Comparison of ENCODE assay signal across 15 mouse cellular contexts in the genomic region with DNA sequence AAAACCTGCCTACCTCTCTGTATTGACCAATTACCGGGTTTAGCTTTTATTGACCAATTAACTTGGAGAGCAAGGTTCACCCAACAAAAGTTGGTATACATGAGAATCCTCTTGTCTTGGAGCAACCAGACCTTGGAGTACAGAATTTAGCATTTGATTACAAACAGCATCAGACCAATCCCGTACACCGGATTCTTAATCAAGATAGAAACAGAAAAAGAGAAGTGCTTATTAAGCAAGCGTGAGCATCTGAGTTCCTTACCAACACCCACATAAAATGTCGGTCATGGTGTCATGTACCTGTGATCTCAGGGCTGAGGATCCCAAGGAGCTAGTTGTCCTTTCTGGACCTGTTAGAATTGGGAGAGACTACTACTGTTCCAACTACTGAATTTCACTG.
"Had no signal": no experiment of that assay in that cellular context is flagged by ENCODE, and none has a peak within 500 bp of the region (broad histone marks: within the 10 kb centered on the region; RNA-seq: fewer than 3 reads in every experiment).

No protein-coding gene starts in this region.

- H3K9me3 ChIP-seq: limb, embryonic 13.5 days; liver, embryonic 12.5 days; midbrain, embryonic 10.5 days; neural tube, embryonic 15.5 days had no signal

- H3K27ac ChIP-seq: layer of hippocampus, adult 2 months; limb, embryonic 13.5 days; liver, embryonic 12.5 days; midbrain, embryonic 10.5 days; neural tube, embryonic 15.5 days had no signal

- H3K4me1 ChIP-seq: limb, embryonic 13.5 days; midbrain, embryonic 10.5 days; neural tube, embryonic 15.5 days had no signal

- H3K36me3 ChIP-seq: neural tube, embryonic 15.5 days had no signal

- DNase-seq: kidney, adult 8-10 months; kidney, postnatal 36 days; left cerebral cortex, postnatal 4 days; lung, embryonic 14.5 days; lung, postnatal 10 days; midbrain, embryonic 14.5 days; thymus, adult 18-20 months; thymus, postnatal 36 days had no signal

- H3K4me2 ChIP-seq: limb, embryonic 13.5 days; liver, embryonic 12.5 days; lung, embryonic 14.5 days; neural tube, embryonic 15.5 days had no signal

- ATAC-seq: intestine, embryonic 16.5 days; liver, embryonic 12.5 days had no signal

- H3K9ac ChIP-seq: limb, embryonic 13.5 days; liver, embryonic 12.5 days; lung, embryonic 14.5 days; neural tube, embryonic 15.5 days had no signal

- H3K4me3 ChIP-seq: layer of hippocampus, adult 2 months; limb, embryonic 13.5 days; liver, embryonic 12.5 days; midbrain, embryonic 10.5 days; myocyte; neural tube, embryonic 15.5 days had no signal

- H3K27me3 ChIP-seq: limb, embryonic 13.5 days; liver, embryonic 12.5 days; neural tube, embryonic 15.5 days had no signal
